Mouse (Mus musculus): ENCODE measurements around the gene Pnliprp1.

Gene Pnliprp1

DNA sequence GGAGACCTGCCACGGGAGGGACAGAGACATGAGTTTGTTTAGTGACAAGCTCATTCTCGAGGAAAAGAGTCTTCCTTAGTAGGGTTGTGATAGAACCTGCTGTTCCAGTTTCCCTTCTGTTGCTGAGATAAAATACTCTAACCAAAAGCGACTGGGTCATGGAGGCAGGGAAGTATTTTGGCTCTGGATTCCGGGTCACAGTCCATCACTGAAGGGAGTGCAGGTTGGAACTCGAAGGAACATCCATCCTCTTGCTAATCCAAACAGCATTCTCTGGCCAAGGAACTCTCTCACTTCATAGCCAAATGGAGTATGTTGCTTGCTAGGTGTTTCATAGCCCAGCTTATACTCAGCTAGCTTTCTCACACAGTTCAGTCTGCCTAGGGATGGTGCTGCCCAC is 47.8 kb downstream of the Pnliprp1 start:
- DNase-seq (ENCODE audit: low spot score in 2 of 2) = no peak

DNA sequence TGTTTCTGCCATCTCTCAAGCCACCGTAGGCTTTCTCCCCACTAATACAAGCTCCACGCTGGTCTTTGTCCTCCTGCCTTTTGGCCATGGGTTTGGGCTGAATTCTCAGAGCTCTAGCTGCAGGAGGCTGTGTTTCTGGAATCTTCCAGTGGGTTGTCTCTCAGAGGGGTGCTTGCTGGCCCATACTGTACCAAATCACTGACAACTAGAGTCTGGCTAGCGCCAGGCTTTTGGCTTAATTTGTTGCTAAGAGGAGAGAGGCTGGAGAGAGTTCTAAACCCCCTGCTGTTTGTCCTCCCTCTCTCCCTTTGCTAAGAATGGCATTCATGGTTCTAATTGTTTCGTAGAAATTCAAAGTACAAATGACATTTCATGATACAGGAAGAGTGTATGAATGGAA is 52.9 kb downstream of the Pnliprp1 start:
- DNase-seq (ENCODE audit: low spot score in 2 of 2) = no peak

DNA sequence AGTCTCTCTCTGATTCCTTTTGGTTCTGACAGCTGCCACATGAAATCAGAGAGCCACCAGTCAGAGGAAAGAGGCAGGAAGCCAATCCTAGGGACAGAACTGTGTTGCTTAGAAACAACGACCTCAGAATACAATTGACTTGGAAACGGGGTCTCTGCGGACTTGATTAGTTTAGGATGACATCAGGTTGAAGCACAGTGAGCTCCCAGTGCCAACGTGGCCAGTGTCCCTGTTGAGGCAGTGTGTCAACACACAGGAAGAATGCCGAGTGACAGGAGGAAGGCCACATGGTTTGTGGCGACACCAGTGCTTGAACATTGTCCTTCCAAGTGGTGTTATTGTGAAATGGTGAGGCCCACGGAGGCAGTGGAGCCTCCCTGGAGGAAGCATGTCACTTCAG is 55.3 kb downstream of the Pnliprp1 start:
- DNase-seq (ENCODE audit: low spot score in 2 of 2) = no peak

DNA sequence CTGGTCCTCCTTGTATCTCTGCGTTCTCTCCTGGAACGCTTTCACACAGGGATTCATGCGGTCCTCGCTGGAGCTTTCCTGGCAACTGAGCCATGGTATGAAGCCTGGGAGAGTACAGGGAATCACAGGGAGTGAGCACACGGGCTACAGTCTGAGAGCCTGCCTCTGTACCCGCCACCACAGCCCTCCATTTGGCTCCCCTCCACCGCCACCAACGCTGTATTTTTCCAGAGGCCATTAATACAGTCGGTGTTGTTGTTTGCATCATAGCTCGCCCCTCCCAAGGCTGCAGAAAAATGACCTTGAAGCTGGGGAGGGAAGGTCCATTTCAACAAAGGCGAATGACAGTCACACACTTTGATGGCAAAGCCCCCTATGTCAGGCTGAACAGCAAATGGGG is 60.5 kb downstream of the Pnliprp1 start:
- DNase-seq (ENCODE audit: low spot score in 2 of 2) = no peak

All from urinary bladder, postnatal 4 days (tissue).